Mouse (Mus musculus) MEL (cell line): Measurements from ENCODE around the gene Oas1a. TPM values are rescaled to one million over a fixed set of nuclear protein-coding genes. Genes with fewer than 3 reads are reported as not detected.

Source experiments
- polyA plus RNA-seq, 2 experiments: library from polyadenylated mRNA; stranded (reverse) in 1 of 2; unstranded in 1 of 2; fragments of >175 nt in 1 of 2; fragments of >200 nt in 1 of 2; gene quantifications; 2 replicates each; pipeline versions ENCODE4 v1.2.1 to v1.2.4; 2012; ENCODE audit warnings: low replicate concordance in 2 of 2, low read depth in 1 of 2; ENCODE audit not compliant: insufficient read length in 2 of 2, insufficient read depth in 1 of 2, missing spikeins in 1 of 2
- total RNA-seq: library from RNA; depleted of rRNA; stranded (reverse); fragments of 300-350 nt; gene quantifications from 2 replicates; pipeline ENCODE4 v1.2.3, GENCODE M21; 2012; rRNA removed

Oas1a gene
- total and polyA plus RNA-seq, 3 experiments, result 0.15 to 0.17 TPM; not detected in 1

Other genes starting within 250 kb of the Oas1a start
- 0.12 and 0.13 TPM in 2 replicates for gene Dtx1, start 195.6 kb downstream of the Oas1a start, total RNA-seq
- under 1 TPM in 1 of 2 experiments, not detected in 1; 0.63 TPM for gene Dtx1, start 195.6 kb downstream of the Oas1a start, polyA plus RNA-seq
- gene Oas2, start 157.7 kb downstream of the Oas1a start, total RNA-seq, result 0.49 and 0.96 TPM in 2 replicates
- 1 to 10 TPM in 1 of 2 experiments, not detected in 1; 5.2 TPM for gene Oas2, start 157.7 kb downstream of the Oas1a start, polyA plus RNA-seq
- gene Oas3, start 129.9 kb downstream of the Oas1a start, total RNA-seq, result 1.6 and 1.9 TPM in 2 replicates
- gene Oas3, start 129.9 kb downstream of the Oas1a start, polyA plus RNA-seq, result 1 to 10 TPM in 1 of 2 experiments, not detected in 1; 4.0 TPM
- not detected in 2 replicates for gene Oas1e, start 112.0 kb downstream of the Oas1a start, total RNA-seq
- gene Oas1e, start 112.0 kb downstream of the Oas1a start, polyA plus RNA-seq, result not detected
- 0.65 and 0.85 TPM in 2 replicates for gene Oas1c, start 95.0 kb downstream of the Oas1a start, total RNA-seq
- 1 to 10 TPM in 1 of 2 experiments, not detected in 1; 1.8 TPM for gene Oas1c, start 95.0 kb downstream of the Oas1a start, polyA plus RNA-seq
- gene Oas1f, start 60.2 kb downstream of the Oas1a start, total RNA-seq, result not detected in 2 replicates
- not detected for gene Oas1f, start 60.2 kb downstream of the Oas1a start, polyA plus RNA-seq
- gene Oas1h, start 46.1 kb downstream of the Oas1a start, total RNA-seq, result not detected in 2 replicates
- not detected for gene Oas1h, start 46.1 kb downstream of the Oas1a start, polyA plus RNA-seq
- gene Oas1g, start 19.9 kb downstream of the Oas1a start, total RNA-seq, result not detected in 2 replicates
- gene Oas1g, start 19.9 kb downstream of the Oas1a start, polyA plus RNA-seq, result not detected
- not detected in 2 replicates for gene Oas1d, start 7.0 kb upstream of the Oas1a start, total RNA-seq
- not detected for gene Oas1d, start 7.0 kb upstream of the Oas1a start, polyA plus RNA-seq
- gene Rph3a, start 102.6 kb upstream of the Oas1a start, total RNA-seq, result not detected in 2 replicates
- gene Rph3a, start 102.6 kb upstream of the Oas1a start, polyA plus RNA-seq, result not detected